Mouse (Mus musculus) frontal cortex, postnatal 10 days (tissue): ENCODE results near the gene Aldh1a3.

Experiments
- DNase-seq, 2 experiments: peaks; one replicate each; pipeline ENCODE4 v3.0.0; 2022; ENCODE audit warnings: low spot score in 2 of 2, mixed read lengths in 1 of 2

The Aldh1a3 gene

GRCm38 (mm10) chr7:66369934-66370445, 57.3 kb downstream of the Aldh1a3 start:
- no peak for DNase-seq

DNA sequence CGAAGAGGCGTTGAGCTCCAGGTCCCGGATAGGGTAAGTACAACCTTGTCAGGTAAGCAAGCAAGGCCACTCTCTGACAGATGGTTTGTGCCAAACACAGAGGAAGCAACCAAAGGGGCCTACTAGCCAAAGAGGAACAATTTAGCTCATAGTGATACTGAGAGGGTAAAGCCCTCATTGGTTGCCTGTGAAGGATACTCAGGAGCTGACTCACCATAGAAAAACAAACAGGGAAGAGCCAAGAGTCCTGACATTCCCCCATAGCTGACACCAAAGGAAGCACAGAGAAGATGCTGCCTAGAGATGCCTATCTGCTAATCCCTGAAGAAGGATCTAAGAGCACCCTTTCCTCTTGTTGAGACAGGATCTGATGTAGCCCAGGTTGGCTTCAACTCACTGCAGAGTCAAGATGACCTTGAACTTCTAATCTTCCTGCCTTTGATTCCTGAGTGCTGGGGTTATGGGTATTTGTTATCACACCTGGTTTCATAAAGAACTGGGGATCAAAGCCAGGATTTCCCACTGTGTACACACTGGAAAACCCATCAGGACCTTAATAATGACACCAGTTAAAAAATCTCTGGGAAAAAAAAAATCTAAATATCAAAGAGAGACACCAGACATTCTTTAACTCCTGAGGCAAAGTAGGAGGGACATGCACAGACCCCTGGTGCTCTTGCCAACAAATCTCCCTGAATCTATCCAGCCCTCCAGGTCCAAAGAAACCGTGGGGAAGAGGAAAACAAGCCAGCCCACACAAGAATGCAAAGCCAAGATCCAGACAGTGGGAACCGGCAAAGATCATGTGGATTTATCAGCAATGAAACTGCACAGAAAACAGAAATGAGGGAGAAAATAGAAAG, 58.0 kb downstream of the Aldh1a3 start:
- no peak for DNase-seq

DNA sequence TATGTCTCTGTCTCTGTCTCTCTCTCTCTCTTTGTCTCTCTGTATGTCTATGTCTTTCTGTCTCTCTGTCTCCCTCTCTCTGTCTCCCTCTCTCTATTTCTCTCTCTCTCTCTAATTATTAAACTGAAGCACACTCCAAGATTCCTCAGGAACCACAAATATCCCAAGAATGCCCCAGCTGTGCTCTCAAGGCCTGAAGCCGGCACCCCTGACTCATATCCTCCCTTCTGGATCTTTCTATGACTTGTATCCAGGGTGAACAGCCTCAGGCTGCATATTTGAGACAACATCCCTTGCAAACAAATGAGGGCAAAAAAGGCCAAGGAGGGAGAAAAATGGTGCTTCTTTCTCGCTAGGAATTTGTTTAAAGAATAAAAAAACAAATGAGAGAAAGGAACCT, 61.4 kb downstream of the Aldh1a3 start, which contains the start of gene Gm10974:
Gene Gm10974 (plus strand): TSS at position 2 of the 400 bp plus-strand sequence.
- DNase-seq, result no peak

GRCm38 (mm10) chr7:66365411-66365810, 61.9 kb downstream of the Aldh1a3 start:
- DNase-seq, result no peak

DNA sequence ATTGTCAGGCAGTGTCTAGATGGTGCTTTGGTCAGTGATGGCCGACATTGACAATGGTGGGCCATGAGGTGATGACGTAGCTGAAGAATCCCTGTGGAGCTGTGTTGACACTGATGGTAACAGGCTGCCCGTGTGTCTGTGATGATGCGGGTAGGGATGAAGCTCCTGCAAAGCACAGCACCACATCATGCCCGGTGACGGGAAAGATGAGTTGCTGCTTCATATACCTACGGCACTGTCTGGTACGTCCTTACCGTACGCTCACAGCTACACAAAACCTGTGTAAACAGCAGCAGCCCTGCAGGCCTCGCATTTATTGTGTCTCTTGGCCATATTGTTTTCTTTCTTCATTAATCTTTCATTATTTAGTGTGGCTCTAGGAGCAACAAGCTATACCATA, 62.8 kb downstream of the Aldh1a3 start:
- no peak for DNase-seq

DNA sequence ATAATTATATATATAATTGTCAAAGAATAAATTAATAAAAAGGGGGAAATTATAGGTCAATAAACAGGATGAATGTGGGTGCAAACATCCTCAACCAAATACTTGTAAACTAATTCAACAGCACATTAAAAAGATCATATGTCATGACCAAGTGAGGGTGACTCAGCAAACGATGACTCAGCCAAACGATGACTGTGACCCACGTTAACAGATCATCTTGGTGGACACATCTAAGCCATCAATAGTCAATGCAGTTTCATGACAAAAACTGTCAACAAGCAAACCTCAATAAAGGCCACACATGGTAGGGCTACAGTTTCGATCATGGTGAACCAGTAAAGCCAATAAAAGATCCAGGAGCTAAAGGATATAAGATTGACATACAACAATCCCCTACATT, 68.3 kb downstream of the Aldh1a3 start:
- DNase-seq, result no peak

GRCm38 (mm10) chr7:66358461-66358860, 68.9 kb downstream of the Aldh1a3 start:
- DNase-seq, result no peak

DNA sequence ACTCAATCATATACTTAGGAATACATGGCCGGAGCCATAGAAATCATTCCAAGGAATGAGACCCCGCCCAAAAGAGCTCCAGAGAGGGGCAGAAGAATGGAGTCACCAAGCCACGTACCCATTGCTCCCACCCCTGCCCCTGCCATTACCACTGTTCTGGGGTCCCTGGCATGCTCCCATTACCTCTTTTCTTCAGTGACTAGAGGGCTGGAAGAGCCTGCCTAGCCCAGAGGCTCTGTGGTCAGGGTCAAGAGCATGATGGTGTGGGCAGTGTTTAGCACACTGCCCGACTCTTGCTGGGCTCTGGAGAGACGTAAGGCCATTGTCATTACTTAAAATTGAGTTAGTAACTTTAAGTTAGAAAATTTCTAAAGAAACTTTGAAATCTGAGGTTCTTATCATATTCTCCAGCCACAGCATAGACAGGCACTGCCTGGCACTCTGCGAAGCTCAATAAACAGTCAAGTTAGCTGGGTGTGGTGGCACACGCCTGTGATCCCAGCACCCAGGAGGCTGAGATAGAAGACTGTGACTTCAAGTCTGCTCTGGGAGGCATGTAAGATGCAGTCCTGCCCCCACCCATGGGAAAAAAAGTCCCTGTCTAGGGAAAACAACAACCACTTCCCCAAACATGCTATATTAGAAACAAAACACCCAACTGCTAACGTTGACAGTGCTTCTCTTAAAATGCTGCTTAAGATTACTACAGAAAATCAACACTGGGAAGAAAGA, 71.4 kb downstream of the Aldh1a3 start:
- DNase-seq, result no peak

GRCm38 (mm10) chr7:66354911-66355310, 72.4 kb downstream of the Aldh1a3 start:
- DNase-seq, result no peak

DNA sequence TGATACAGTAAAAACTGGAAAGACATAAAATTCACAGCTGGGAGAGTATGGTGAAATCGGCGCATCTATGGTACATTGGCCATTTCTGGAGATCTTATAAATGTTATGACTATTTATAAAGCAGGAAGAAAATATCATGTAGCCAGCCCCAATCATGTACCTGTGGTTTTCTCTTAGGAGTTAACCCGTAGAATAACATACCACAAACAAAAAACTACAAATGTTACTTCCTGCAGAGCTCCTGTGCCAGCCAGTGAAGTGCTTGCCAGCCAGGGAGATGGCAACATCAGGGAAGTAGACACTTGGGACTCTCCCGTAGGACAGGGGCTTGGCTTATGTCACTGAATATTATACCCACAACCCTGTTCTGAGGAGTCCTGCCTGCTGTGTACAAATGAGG, 76.2 kb downstream of the Aldh1a3 start:
- no peak for DNase-seq

- DNase-seq, result no peak
Observed at GRCm38 (mm10) chr7:66349670-66350069, 77.6 kb downstream of the Aldh1a3 start.

GRCm38 (mm10) chr7:66348588-66348987, 78.7 kb downstream of the Aldh1a3 start:
- DNase-seq, result no peak

GRCm38 (mm10) chr7:66346959-66347663, 80.2 kb downstream of the Aldh1a3 start:
- DNase-seq, result no peak

DNA sequence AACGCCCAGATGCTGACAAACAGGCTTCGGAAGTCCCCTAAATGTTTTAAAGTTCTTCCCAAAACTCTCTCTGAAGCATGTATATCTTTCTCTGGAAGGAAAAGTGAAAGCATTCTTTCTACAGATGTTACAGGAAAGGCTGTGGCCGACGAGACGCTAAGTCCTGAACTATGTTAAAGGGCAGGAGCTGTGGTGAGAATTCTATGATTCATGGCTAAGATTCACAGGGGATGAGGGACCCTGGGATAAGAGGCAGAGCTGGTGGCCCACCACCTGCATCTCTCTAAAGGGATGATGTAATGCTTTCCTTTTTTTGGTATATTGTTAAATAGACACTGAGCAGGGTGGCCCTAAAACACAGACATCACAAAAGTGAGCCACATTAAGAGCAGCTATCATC, 84.0 kb downstream of the Aldh1a3 start:
- no peak for DNase-seq

GRCm38 (mm10) chr7:66342831-66343230, 84.5 kb downstream of the Aldh1a3 start:
- no peak for DNase-seq

GRCm38 (mm10) chr7:66342323-66342722, 85.0 kb downstream of the Aldh1a3 start:
- DNase-seq, result peak in 1 of 2 experiments; percentile 20
